Mouse (Mus musculus): Measurements from ENCODE around the gene Ms4a8a.
A peak's percentile ranks its signal among the peaks of the same experiment; 100 is the strongest.
"Not testable (repeated sequence)": the region's sequence is repeated elsewhere in the genome, so short reads cannot be mapped to it uniquely, and the experiment has no call there.

Ms4a8a gene

GRCm38 (mm10) chr19:11080934-11081333, at the start of gene Ms4a8a:
Gene Ms4a8a, minus strand, starts transcription at chr19:11081102.
- no peak for DNase-seq

GRCm38 (mm10) chr19:11129702-11130101, 48.8 kb upstream of the Ms4a8a start:
- DNase-seq: no peak

- peak; percentile 16 to 18 for DNase-seq
Observed at GRCm38 (mm10) chr19:11121016-11121420, 40.1 kb upstream of the Ms4a8a start.

GRCm38 (mm10) chr19:11119338-11119737, 38.4 kb upstream of the Ms4a8a start:
- no peak for DNase-seq

- no peak for DNase-seq
Observed at GRCm38 (mm10) chr19:11107746-11108145, 26.8 kb upstream of the Ms4a8a start.

GRCm38 (mm10) chr19:11101880-11102279, 21.0 kb upstream of the Ms4a8a start:
- DNase-seq: no peak

GRCm38 (mm10) chr19:11098401-11098800, 17.5 kb upstream of the Ms4a8a start:
- DNase-seq: no peak

GRCm38 (mm10) chr19:11092131-11092530, 11.2 kb upstream of the Ms4a8a start:
- not testable (repeated sequence) for DNase-seq

GRCm38 (mm10) chr19:11070364-11070763, 10.5 kb downstream of the Ms4a8a start:
- no peak for DNase-seq

GRCm38 (mm10) chr19:11065202-11065875, 15.6 kb downstream of the Ms4a8a start:
- no peak for DNase-seq

- DNase-seq: no peak
Observed at GRCm38 (mm10) chr19:11060900-11061299, 20.0 kb downstream of the Ms4a8a start.

GRCm38 (mm10) chr19:11059967-11060366, 20.9 kb downstream of the Ms4a8a start:
- no peak for DNase-seq

GRCm38 (mm10) chr19:11055700-11056099, 25.2 kb downstream of the Ms4a8a start:
- not testable (repeated sequence) for DNase-seq

GRCm38 (mm10) chr19:11053277-11053676, 27.6 kb downstream of the Ms4a8a start:
- DNase-seq: no peak

- no peak for DNase-seq
Observed at GRCm38 (mm10) chr19:11052877-11053276, 28.0 kb downstream of the Ms4a8a start.

- DNase-seq: no peak
Observed at GRCm38 (mm10) chr19:11050286-11050685, 30.6 kb downstream of the Ms4a8a start.

GRCm38 (mm10) chr19:11049426-11049825, 31.5 kb downstream of the Ms4a8a start:
- no peak for DNase-seq

- no peak for DNase-seq
Observed at GRCm38 (mm10) chr19:11048503-11048902, 32.4 kb downstream of the Ms4a8a start.

- no peak for DNase-seq
Observed at GRCm38 (mm10) chr19:11048009-11048408, 32.9 kb downstream of the Ms4a8a start.

GRCm38 (mm10) chr19:11044996-11045711, 35.7 kb downstream of the Ms4a8a start:
- DNase-seq: peak; percentile 53 to 55

GRCm38 (mm10) chr19:11044671-11044995, 36.3 kb downstream of the Ms4a8a start:
- DNase-seq: no peak

- no peak for DNase-seq
Observed at GRCm38 (mm10) chr19:11037570-11037969, 43.3 kb downstream of the Ms4a8a start.

GRCm38 (mm10) chr19:11022382-11022781, 58.5 kb downstream of the Ms4a8a start:
- no peak for DNase-seq

GRCm38 (mm10) chr19:11017891-11018290, 63.0 kb downstream of the Ms4a8a start, which contains the start of gene Ms4a18:
Gene Ms4a18, minus strand, starts transcription at chr19:11018031.
- no peak for DNase-seq

All from thymus, adult 18-20 months (tissue).